In the genomic region with DNA sequence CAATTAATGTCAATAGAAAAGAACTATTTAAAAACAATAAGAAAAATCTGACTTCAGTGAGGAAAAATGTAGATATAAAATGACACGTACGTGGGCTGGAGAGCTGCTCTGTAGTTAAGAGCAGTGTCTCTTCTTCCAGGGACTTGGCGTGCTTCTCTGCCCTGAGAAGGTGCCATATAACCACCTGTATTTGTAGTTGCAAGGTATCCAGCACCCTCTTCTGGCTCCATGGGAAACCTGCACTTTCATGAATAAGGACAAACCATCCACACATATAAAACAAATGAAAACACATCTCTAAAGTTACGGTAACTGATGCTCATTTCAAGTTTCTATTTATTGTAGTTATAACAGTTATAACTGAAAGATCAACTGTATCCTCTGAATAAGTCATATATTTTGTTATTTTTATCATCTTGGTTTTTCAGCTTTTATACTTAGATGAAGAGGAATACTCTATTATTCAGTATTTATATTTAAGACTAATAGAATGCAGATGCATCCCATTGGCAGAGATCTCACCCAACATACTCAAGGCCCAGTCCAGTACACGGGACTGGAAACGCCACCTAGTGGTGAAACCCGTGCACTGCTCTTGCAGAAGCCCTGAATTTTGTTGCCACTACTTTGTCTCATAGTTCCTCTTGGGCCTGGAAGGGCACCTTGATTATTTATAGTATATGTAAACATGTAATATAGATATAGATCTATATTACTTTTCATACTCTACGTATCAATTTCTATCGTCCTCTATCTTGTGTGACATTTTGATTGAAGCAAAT, we compare ENCODE assay signal across 13 mouse cellular contexts.
DNase-seq lines count a peak whose midpoint lies in the region; TF ChIP-seq lines count a peak whose summit lies in the region.
"Had no signal": no experiment of that assay in that cellular context is flagged by ENCODE, and none has a peak within 500 bp of the region (broad histone marks: within the 10 kb centered on the region; RNA-seq: fewer than 3 reads in every experiment).

No protein-coding gene starts in this region.

- no peaks in the 10 kb centered on the region for H3K27me3 ChIP-seq in kidney, adult 2 months (replicated peaks; ENCODE audit: control insufficient read depth, insufficient read depth, low read length)
- no peaks in the 10 kb centered on the region for H3K27me3 ChIP-seq in E14TG2a.4 (ENCODE audit: insufficient read depth, low read length)
- H3K27me3 ChIP-seq: liver, embryonic 15.5 days; neural tube, embryonic 12.5 days had no signal

- TF ChIP-seq POLR2A in kidney, adult 2 months (IDR thresholded peaks at IDR 0.05; ENCODE audit: low read depth, low read length): no peak

- no peak for DNase-seq in kidney, adult 2 months
- DNase-seq in kidney, postnatal 4 days: no peak
- DNase-seq in 416B (ENCODE audit: low read depth): peak; percentile 53
- peak; percentile 2 for DNase-seq in brain, adult 2 months (ENCODE audit: low read depth, low spot score)
- DNase-seq in thymus, postnatal 0 days (ENCODE audit: low spot score): no peak
- no peak for DNase-seq in layer of hippocampus, postnatal 10 days (ENCODE audit: low spot score in 2 of 2)
- DNase-seq: cerebellum, adult 9-11 months; right cerebral cortex, postnatal 25 days; thymus, postnatal 14 days had no signal

- H3K27ac ChIP-seq in kidney, adult 2 months (ENCODE audit: insufficient read depth, low read depth, low read length): no peak overlapping the region
- H3K27ac ChIP-seq: liver, embryonic 15.5 days; midbrain, embryonic 10.5 days; neural tube, embryonic 12.5 days had no signal

- WGBS in kidney, adult 2 months: 75% methylated on average over 9 of the region's 9 CpGs

- H3K36me3 ChIP-seq in kidney, adult 2 months (ENCODE audit: control insufficient read depth, insufficient read depth, low read length): no peaks in the 10 kb centered on the region
- H3K36me3 ChIP-seq in E14TG2a.4 (ENCODE audit: insufficient read depth, low read length): no peaks in the 10 kb centered on the region
- H3K36me3 ChIP-seq: liver, embryonic 15.5 days; midbrain, embryonic 10.5 days; neural tube, embryonic 12.5 days had no signal

- H3K4me3 ChIP-seq in kidney, adult 2 months (ENCODE audit: insufficient read depth, low read depth, low read length): no peak overlapping the region
- no peak overlapping the region for H3K4me3 ChIP-seq in E14TG2a.4 (replicated peaks; ENCODE audit: low read length)
- H3K4me3 ChIP-seq: liver, embryonic 15.5 days; midbrain, embryonic 10.5 days; neural tube, embryonic 12.5 days had no signal

- no peaks in the 10 kb centered on the region for H3K4me1 ChIP-seq in kidney, adult 2 months (ENCODE audit: control insufficient read depth, insufficient read depth, low read length)
- no peaks in the 10 kb centered on the region for H3K4me1 ChIP-seq in E14TG2a.4 (replicated peaks; ENCODE audit: low read depth, low read length)
- H3K4me1 ChIP-seq: liver, embryonic 15.5 days; midbrain, embryonic 10.5 days; neural tube, embryonic 12.5 days had no signal

- TF ChIP-seq CTCF in kidney, adult 2 months (conservative IDR thresholded peaks at IDR 0.05; ENCODE audit: insufficient read depth, insufficient read length, low read depth, low read length): peak; percentile 48
- TF ChIP-seq CTCF in E14TG2a.4 (conservative IDR thresholded peaks at IDR 0.05; ENCODE audit: low read length): peak; percentile 64

- peaks cover 25% of the 10 kb centered on the region for H3K9me3 ChIP-seq in E14TG2a.4 (ENCODE audit: low read length)
- H3K9me3 ChIP-seq: liver, embryonic 15.5 days; midbrain, embryonic 10.5 days; neural tube, embryonic 12.5 days had no signal

Comparison
In these comparisons a context has a peak if more than half of its experiments do, and no peak if none do; other contexts are left out.
1. DNase-seq: peak in 416B (single experiment) and brain, adult 2 months (single experiment); none in kidney, adult 2 months (single experiment), kidney, postnatal 4 days (0 of 2), thymus, postnatal 0 days (single experiment) and layer of hippocampus, postnatal 10 days (0 of 2).